Mouse (Mus musculus) adrenal gland, postnatal 10 days (tissue): Measurements from ENCODE around the gene Lgals7. TPM values are rescaled to one million over a fixed set of nuclear protein-coding genes. Genes with fewer than 3 reads are reported as not detected.

Experiments used
- total RNA-seq, 2 experiments: library from RNA; stranded (reverse); gene quantifications; 2 replicates each; pipeline ENCODE4 v1.2.3; 2021

The Lgals7 gene
- total RNA-seq, 2 experiments from 2014 or later, result 1.2 to 2.1 TPM

Other genes starting within 250 kb of the Lgals7 start
- gene Acp7, start 232.5 kb upstream of the Lgals7 start, total RNA-seq, result not detected
- gene Fbxo27, start 171.0 kb upstream of the Lgals7 start, total RNA-seq, result 1 to 10 TPM; 1.0 to 2.0 TPM
- 1 to 10 TPM; 3.7 to 6.0 TPM for gene Fbxo17, start 147.0 kb upstream of the Lgals7 start, total RNA-seq
- gene Mrps12, start 122.0 kb upstream of the Lgals7 start, total RNA-seq, result 10 to 100 TPM; 63.8 to 72.4 TPM
- 10 to 100 TPM; 17.5 to 23.7 TPM for gene Sars2, start 121.9 kb upstream of the Lgals7 start, total RNA-seq
- gene Ccer2, start 107.7 kb upstream of the Lgals7 start, total RNA-seq, result not detected
- 10 to 100 TPM; 68.8 to 74.9 TPM for gene Sirt2, start 97.1 kb upstream of the Lgals7 start, total RNA-seq
- 10 to 100 TPM; 25.1 to 25.3 TPM for gene Nfkbib, start 96.3 kb upstream of the Lgals7 start, total RNA-seq
- 1 to 10 TPM; 3.7 to 4.9 TPM for gene Rinl, start 74.9 kb upstream of the Lgals7 start, total RNA-seq
- gene Hnrnpl, start 55.3 kb upstream of the Lgals7 start, total RNA-seq, result 100 to 1,000 TPM; 459 to 528 TPM
- 1,000 to 10,000 TPM; 1,178 to 1,235 TPM for gene Ech1, start 38.6 kb upstream of the Lgals7 start, total RNA-seq
- 10 to 100 TPM; 25.9 to 55.7 TPM for gene Lgals4, start 30.0 kb upstream of the Lgals7 start, total RNA-seq
- gene Capn12, start 17.6 kb downstream of the Lgals7 start, total RNA-seq, result under 1 TPM; 0.15 to 0.67 TPM
- gene Actn4, start 98.5 kb downstream of the Lgals7 start, total RNA-seq, result 100 to 1,000 TPM; 236 to 261 TPM
- gene Eif3k, start 118.0 kb downstream of the Lgals7 start, total RNA-seq, result 100 to 1,000 TPM; 240 to 250 TPM
- gene Map4k1, start 118.2 kb downstream of the Lgals7 start, total RNA-seq, result 1 to 10 TPM; 3.3 to 4.9 TPM